Mouse (Mus musculus) liver, embryonic 14.5 days (tissue): Measurements from ENCODE around the gene Avil. TPM values are rescaled to one million over a fixed set of nuclear protein-coding genes. Genes with fewer than 3 reads are reported as not detected.

ENCODE experiments used
- ATAC-seq: fragments of 200-750 bp; cut with Nextera tagmentation; 2 replicates; pipeline ENCODE4 v1.8.0; 2017; ENCODE audit warnings: moderate number of reproducible peaks, mild to moderate bottlenecking, moderate library complexity; ENCODE audit not compliant: insufficient read depth
- DNase-seq, 3 experiments: peaks; one replicate each; pipeline ENCODE4 v3.0.0-alpha.2; 2012 to 2013; ENCODE audit warnings: low read depth in 3 of 3, low spot score in 3 of 3
- H3K27ac ChIP-seq: fragments of 300-500 bp; sonication (generic); 2 replicates; pipeline ENCODE4 v1.5.1; 2014; ENCODE audit warnings: moderate library complexity, mild to moderate bottlenecking, control low read depth, inconsistent platforms
- H3K27me3 ChIP-seq: fragments of 300-500 bp; sonication (generic); 2 replicates; pipeline ENCODE4 v1.6.1; 2014; ENCODE audit warnings: mild to moderate bottlenecking, low read length, moderate library complexity; ENCODE audit not compliant: control insufficient read depth, insufficient read depth
- H3K36me3 ChIP-seq: fragments of 300-500 bp; sonication (generic); replicated peaks from 2 replicates; pipeline ENCODE4 v1.6.1; 2014; ENCODE audit warnings: low read depth; ENCODE audit not compliant: control insufficient read depth, insufficient read depth
- H3K4me1 ChIP-seq, 2 experiments: fragments of 200-500 bp in 1 of 2; fragments of 300-500 bp in 1 of 2; sonication (generic) in 1 of 2; replicated peaks; 2 replicates each; pipeline ENCODE4 v1.6.1; 2012 to 2014; ENCODE audit warnings: antibody characterized with exemption in 1 of 2, inconsistent platforms in 1 of 2, low read length in 1 of 2; ENCODE audit not compliant: control insufficient read depth in 2 of 2, insufficient read depth in 2 of 2
- H3K4me2 ChIP-seq: fragments of 300-500 bp; sonication (generic); 2 replicates; pipeline ENCODE4 v1.6.1; 2014; ENCODE audit warnings: low read depth, mild to moderate bottlenecking, control low read depth, moderate library complexity
- H3K4me3 ChIP-seq, 2 experiments: fragments of 200-500 bp in 1 of 2; fragments of 300-500 bp in 1 of 2; sonication (generic) in 1 of 2; 2 replicates each; pipeline ENCODE4 v1.5.1; 2012 to 2014; ENCODE audit warnings: low read depth in 2 of 2, low read length in 2 of 2, mild to moderate bottlenecking in 2 of 2, control low read depth in 1 of 2, inconsistent platforms in 1 of 2, moderate library complexity in 1 of 2; ENCODE audit not compliant: insufficient read depth in 1 of 2
- H3K9ac ChIP-seq: fragments of 300-500 bp; sonication (generic); replicated peaks from 2 replicates; pipeline ENCODE4 v1.6.1; 2014; ENCODE audit warnings: mild to moderate bottlenecking, control low read depth, moderate library complexity
- H3K9me3 ChIP-seq: fragments of 300-500 bp; sonication (generic); 2 replicates; pipeline ENCODE4 v1.6.1; 2016; ENCODE audit warnings: low read length, mixed read lengths; ENCODE audit not compliant: control insufficient read depth
- CTCF ChIP-seq: IDR thresholded peaks from 2 replicates; pipeline ENCODE4 v1.5.1; 2016; ENCODE audit warnings: antibody characterized with exemption, low read depth, control low read depth
- EP300 ChIP-seq: IDR thresholded peaks from 2 replicates; pipeline ENCODE4 v1.6.1; 2016; ENCODE audit warnings: antibody characterized with exemption, low read depth
- WGBS: fragments of 180-500 bp; shearing (Covaris S2); extraction: QIAGEN DNeasy Blood & Tissue Kit; methylation state at CpG from one replicate; pipeline ENCODE4 v1.1.7; 2014; ENCODE audit not compliant: insufficient replicate concordance; 5-methylcytosine and 5-hydroxymethylcytosine counted together
- polyA plus RNA-seq, 2 experiments: library from polyadenylated mRNA; depleted of rRNA in 1 of 2; stranded (reverse) in 1 of 2; unstranded in 1 of 2; fragments of >200 nt; fragmentation: Nextera tagmentation in 1 of 2; extraction: Ambion mirVana in 1 of 2; gene quantifications; 2 replicates each; pipeline versions ENCODE4 v1.2.1 to v1.2.3; 2012 to 2014

Gene Avil
- polyA plus RNA-seq, 2 experiments, result 0.03 to 0.12 TPM

DNA sequence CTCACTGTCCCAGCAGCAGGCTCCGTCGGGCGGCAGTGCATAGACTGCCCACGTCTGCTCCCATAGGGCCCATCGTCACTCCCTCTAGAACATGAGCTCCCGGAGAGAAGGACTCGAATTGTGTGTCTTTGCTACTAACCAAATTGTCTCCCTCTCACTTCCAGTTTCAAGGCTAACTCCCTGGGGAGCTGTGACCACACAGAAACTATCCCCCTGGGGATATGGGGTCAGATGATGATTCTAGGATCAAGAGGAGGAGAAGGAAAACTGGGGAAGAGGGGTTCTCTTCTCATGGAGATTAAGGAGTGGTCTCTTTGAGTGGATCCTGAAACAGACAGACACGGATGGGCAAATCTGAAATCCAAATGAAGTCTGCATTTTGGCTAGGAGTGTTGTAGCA is 40.0 kb upstream of the Avil start:
- no peaks in the 10 kb centered on the region for H3K27me3 ChIP-seq
- no peak for ATAC-seq
- TF ChIP-seq EP300 (no peak), CTCF (no peak)

DNA sequence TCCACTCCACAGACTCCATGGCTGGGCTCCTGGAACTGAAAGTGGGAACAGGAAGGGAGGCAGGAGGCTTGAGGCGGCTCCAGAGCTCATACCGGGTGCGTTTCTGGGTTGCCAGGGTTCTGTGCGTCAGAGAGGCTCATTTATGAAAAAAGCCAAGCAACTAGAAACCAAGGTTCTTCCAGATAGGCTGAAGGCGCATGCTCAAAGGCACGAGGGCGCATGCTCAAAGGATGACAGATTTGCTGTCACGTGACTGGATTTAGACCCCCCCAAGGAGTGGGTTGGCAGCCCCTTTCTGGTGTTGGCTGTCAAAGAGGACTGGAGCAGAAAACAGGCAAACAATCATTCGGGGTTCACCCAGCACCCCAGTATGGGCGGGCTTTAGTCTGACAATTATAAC is 38.8 kb upstream of the Avil start:
- DNase-seq (no peak), ATAC-seq (no peak)
- H3K4me2 ChIP-seq, result no peak overlapping the region
- WGBS, result 56% methylated on average over 10 of the region's 10 CpGs
- no peak overlapping the region for H3K27ac ChIP-seq
- no peaks in the 10 kb centered on the region for H3K27me3 ChIP-seq
- no peak for TF ChIP-seq CTCF
- no peak for TF ChIP-seq EP300
- H3K9me3 ChIP-seq, result no peaks in the 10 kb centered on the region
- H3K4me1 ChIP-seq, result peaks cover 0 to 5% of the 10 kb centered on the region in 2 experiments; a peak in 1 of 4 replicates
- no peak overlapping the region for H3K4me3 ChIP-seq
- no peak overlapping the region for H3K9ac ChIP-seq
- no peaks in the 10 kb centered on the region for H3K36me3 ChIP-seq

More for the DNA sequence above, 40.0 kb upstream of the Avil start:
- DNase-seq, result no peak
- Histone ChIP-seq H3K36me3 (no peaks in the 10 kb centered on the region), H3K4me1 (peaks cover 0 to 5% of the 10 kb centered on the region in 2 experiments; a peak in 1 of 4 replicates), H3K4me3 (no peak overlapping the region), H3K27ac (no peak overlapping the region), H3K4me2 (no peak overlapping the region), H3K9me3 (no peaks in the 10 kb centered on the region), H3K9ac (no peak overlapping the region)
- WGBS, result 65% methylated on average over 8 of the region's 8 CpGs

GRCm38 (mm10) chr10:126962271-126962965 is 38.1 kb upstream of the Avil start:
- Histone ChIP-seq H3K9ac (no peak overlapping the region), H3K4me3 (no peak overlapping the region), H3K27ac (no peak overlapping the region), H3K4me1 (peaks cover 0 to 5% of the 10 kb centered on the region in 2 experiments; a peak in 1 of 4 replicates), H3K9me3 (no peaks in the 10 kb centered on the region), H3K27me3 (no peaks in the 10 kb centered on the region), H3K36me3 (no peaks in the 10 kb centered on the region), H3K4me2 (no peak overlapping the region)
- TF ChIP-seq CTCF (no peak), EP300 (no peak)
- ATAC-seq, result no peak
- no peak for DNase-seq
- WGBS, result 23% methylated on average over 15 of the region's 15 CpGs

DNA sequence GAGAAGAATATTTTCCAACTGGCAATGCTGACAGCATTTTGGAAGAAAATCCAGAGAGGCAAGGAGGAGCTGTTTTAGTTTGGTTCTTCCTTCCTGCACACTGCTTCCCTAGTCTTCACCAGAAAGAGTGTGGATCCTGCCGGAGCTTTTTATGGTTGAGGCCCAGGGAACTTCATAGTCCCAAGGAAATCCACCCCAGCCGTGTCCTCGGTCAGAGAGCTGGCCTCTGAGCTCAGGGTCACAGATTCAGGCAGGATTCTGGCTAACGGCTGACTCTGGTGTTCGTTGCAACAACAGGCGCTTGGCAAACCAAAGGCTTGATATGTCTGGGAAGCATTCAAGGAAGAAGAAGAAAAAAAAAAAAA is 37.6 kb upstream of the Avil start:
- DNase-seq (no peak), ATAC-seq (no peak)
- no peaks in the 10 kb centered on the region for H3K9me3 ChIP-seq
- 61% methylated on average over 6 of the region's 6 CpGs for WGBS
- H3K4me1 ChIP-seq, result peaks cover 0 to 2% of the 10 kb centered on the region in 2 experiments; a peak in 1 of 4 replicates
- no peak for TF ChIP-seq EP300
- no peak for TF ChIP-seq CTCF
- H3K9ac ChIP-seq, result no peak overlapping the region
- H3K27ac ChIP-seq, result no peak overlapping the region
- no peaks in the 10 kb centered on the region for H3K27me3 ChIP-seq
- no peaks in the 10 kb centered on the region for H3K36me3 ChIP-seq
- no peak overlapping the region for H3K4me3 ChIP-seq
- H3K4me2 ChIP-seq, result no peak overlapping the region

- Histone ChIP-seq H3K27ac (no peak overlapping the region), H3K9me3 (no peaks in the 10 kb centered on the region), H3K4me2 (no peak overlapping the region), H3K9ac (no peak overlapping the region), H3K4me3 (no peak overlapping the region), H3K4me1 (peaks cover 0 to 2% of the 10 kb centered on the region in 2 experiments; a peak in 1 of 4 replicates), H3K27me3 (no peaks in the 10 kb centered on the region), H3K36me3 (no peaks in the 10 kb centered on the region)
- no peak for TF ChIP-seq EP300
- TF ChIP-seq CTCF, result no peak
- ATAC-seq, result no peak
- WGBS, result 69% methylated on average over 8 of the region's 8 CpGs
- DNase-seq, result no peak
Measured at GRCm38 (mm10) chr10:126963821-126964220, 36.7 kb upstream of the Avil start.
